Mouse (Mus musculus): ENCODE results near the gene Supt5. TPM values are rescaled to one million over a fixed set of nuclear protein-coding genes. Genes with fewer than 3 reads are reported as not detected.

Supt5 gene
- polyA plus RNA-seq, 1 experiment = 126 TPM

- Histone ChIP-seq H3K4me1 (ENCODE audit: control insufficient read depth, insufficient read depth, low read length) (peaks cover 15% of the 10 kb centered on the region), H3K27me3 (ENCODE audit: control insufficient read depth, insufficient read depth, low read length) (no peaks in the 10 kb centered on the region), H3K27ac (ENCODE audit: control insufficient read depth, insufficient read depth, low read depth, low read length) (no peak overlapping the region), H3K4me3 (ENCODE audit: control insufficient read depth, low read depth, low read length) (no peak overlapping the region), H3K36me3 (ENCODE audit: control insufficient read depth, insufficient read depth, low read length) (no peaks in the 10 kb centered on the region; the same call in 1 of the 2 replicates)
- TF ChIP-seq POLR2A (IDR thresholded peaks at IDR 0.05; ENCODE audit: control insufficient read depth, low read depth, low read length) (no peak), CTCF (IDR thresholded peaks at IDR 0.05; ENCODE audit: control insufficient read depth, insufficient read depth, insufficient replicate concordance, low read depth, low read length) (no peak)
Measured at GRCm38 (mm10) chr7:28367663-28368275, 29.2 kb upstream of the Supt5 start.

- Histone ChIP-seq H3K27ac (ENCODE audit: control insufficient read depth, insufficient read depth, low read depth, low read length) (no peak overlapping the region), H3K4me3 (ENCODE audit: control insufficient read depth, low read depth, low read length) (no peak overlapping the region), H3K4me1 (ENCODE audit: control insufficient read depth, insufficient read depth, low read length) (no peaks in the 10 kb centered on the region), H3K36me3 (ENCODE audit: control insufficient read depth, insufficient read depth, low read length) (no peaks in the 10 kb centered on the region; the same call in 1 of the 2 replicates), H3K27me3 (ENCODE audit: control insufficient read depth, insufficient read depth, low read length) (no peaks in the 10 kb centered on the region)
- TF ChIP-seq POLR2A (IDR thresholded peaks at IDR 0.05; ENCODE audit: control insufficient read depth, low read depth, low read length) = no peak
- TF ChIP-seq CTCF (IDR thresholded peaks at IDR 0.05; ENCODE audit: control insufficient read depth, insufficient read depth, insufficient replicate concordance, low read depth, low read length) = no peak
Measured at GRCm38 (mm10) chr7:28362441-28363060, 24.0 kb upstream of the Supt5 start.

GRCm38 (mm10) chr7:28361647-28362341 is 23.2 kb upstream of the Supt5 start:
- H3K4me3 ChIP-seq (ENCODE audit: control insufficient read depth, low read depth, low read length) = no peak overlapping the region
- no peak for TF ChIP-seq POLR2A (IDR thresholded peaks at IDR 0.05; ENCODE audit: control insufficient read depth, low read depth, low read length)
- TF ChIP-seq CTCF (IDR thresholded peaks at IDR 0.05; ENCODE audit: control insufficient read depth, insufficient read depth, insufficient replicate concordance, low read depth, low read length) = no peak
- peaks cover 3% of the 10 kb centered on the region; the same call in 1 of the 2 replicates for H3K4me1 ChIP-seq (ENCODE audit: control insufficient read depth, insufficient read depth, low read length)
- H3K36me3 ChIP-seq (ENCODE audit: control insufficient read depth, insufficient read depth, low read length) = no peaks in the 10 kb centered on the region
- no peak overlapping the region for H3K27ac ChIP-seq (ENCODE audit: control insufficient read depth, insufficient read depth, low read depth, low read length)
- no peaks in the 10 kb centered on the region for H3K27me3 ChIP-seq (ENCODE audit: control insufficient read depth, insufficient read depth, low read length)

- no peak overlapping the region for H3K27ac ChIP-seq (ENCODE audit: control insufficient read depth, insufficient read depth, low read depth, low read length)
- no peaks in the 10 kb centered on the region for H3K36me3 ChIP-seq (ENCODE audit: control insufficient read depth, insufficient read depth, low read length)
- H3K4me3 ChIP-seq (ENCODE audit: control insufficient read depth, low read depth, low read length) = no peak overlapping the region
Measured at GRCm38 (mm10) chr7:28360291-28360690, 21.7 kb upstream of the Supt5 start.

GRCm38 (mm10) chr7:28359854-28360253 is 21.3 kb upstream of the Supt5 start:
- H3K4me3 ChIP-seq (ENCODE audit: control insufficient read depth, low read depth, low read length) = no peak overlapping the region
- TF ChIP-seq POLR2A (IDR thresholded peaks at IDR 0.05; ENCODE audit: control insufficient read depth, low read depth, low read length) (no peak), CTCF (IDR thresholded peaks at IDR 0.05; ENCODE audit: control insufficient read depth, insufficient read depth, insufficient replicate concordance, low read depth, low read length) (no peak)

More at GRCm38 (mm10) chr7:28360291-28360690, 21.7 kb upstream of the Supt5 start:
- TF ChIP-seq CTCF (IDR thresholded peaks at IDR 0.05; ENCODE audit: control insufficient read depth, insufficient read depth, insufficient replicate concordance, low read depth, low read length) (no peak), POLR2A (IDR thresholded peaks at IDR 0.05; ENCODE audit: control insufficient read depth, low read depth, low read length) (no peak)
- peaks cover 3% of the 10 kb centered on the region; the same call in 1 of the 2 replicates for H3K4me1 ChIP-seq (ENCODE audit: control insufficient read depth, insufficient read depth, low read length)
- H3K27me3 ChIP-seq (ENCODE audit: control insufficient read depth, insufficient read depth, low read length) = no peaks in the 10 kb centered on the region

GRCm38 (mm10) chr7:28358431-28358830 is 19.9 kb upstream of the Supt5 start:
- TF ChIP-seq POLR2A (IDR thresholded peaks at IDR 0.05; ENCODE audit: control insufficient read depth, low read depth, low read length) = no peak
- TF ChIP-seq CTCF (IDR thresholded peaks at IDR 0.05; ENCODE audit: control insufficient read depth, insufficient read depth, insufficient replicate concordance, low read depth, low read length) = no peak
- Histone ChIP-seq H3K36me3 (ENCODE audit: control insufficient read depth, insufficient read depth, low read length) (no peaks in the 10 kb centered on the region), H3K27ac (ENCODE audit: control insufficient read depth, insufficient read depth, low read depth, low read length) (no peak overlapping the region), H3K27me3 (ENCODE audit: control insufficient read depth, insufficient read depth, low read length) (no peaks in the 10 kb centered on the region), H3K4me3 (ENCODE audit: control insufficient read depth, low read depth, low read length) (no peak overlapping the region), H3K4me1 (ENCODE audit: control insufficient read depth, insufficient read depth, low read length) (peaks cover 3% of the 10 kb centered on the region; the same call in 1 of the 2 replicates)

More at GRCm38 (mm10) chr7:28359854-28360253, 21.3 kb upstream of the Supt5 start:
- Histone ChIP-seq H3K36me3 (ENCODE audit: control insufficient read depth, insufficient read depth, low read length) (no peaks in the 10 kb centered on the region), H3K4me1 (ENCODE audit: control insufficient read depth, insufficient read depth, low read length) (peaks cover 3% of the 10 kb centered on the region; the same call in 1 of the 2 replicates), H3K27me3 (ENCODE audit: control insufficient read depth, insufficient read depth, low read length) (no peaks in the 10 kb centered on the region), H3K27ac (ENCODE audit: control insufficient read depth, insufficient read depth, low read depth, low read length) (no peak overlapping the region)

GRCm38 (mm10) chr7:28357984-28358383 is 19.4 kb upstream of the Supt5 start:
- no peak overlapping the region for H3K4me3 ChIP-seq (ENCODE audit: control insufficient read depth, low read depth, low read length)
- peaks cover 3% of the 10 kb centered on the region; the same call in 1 of the 2 replicates for H3K4me1 ChIP-seq (ENCODE audit: control insufficient read depth, insufficient read depth, low read length)
- no peak for TF ChIP-seq CTCF (IDR thresholded peaks at IDR 0.05; ENCODE audit: control insufficient read depth, insufficient read depth, insufficient replicate concordance, low read depth, low read length)
- TF ChIP-seq POLR2A (IDR thresholded peaks at IDR 0.05; ENCODE audit: control insufficient read depth, low read depth, low read length) = no peak
- H3K27me3 ChIP-seq (ENCODE audit: control insufficient read depth, insufficient read depth, low read length) = no peaks in the 10 kb centered on the region
- H3K36me3 ChIP-seq (ENCODE audit: control insufficient read depth, insufficient read depth, low read length) = no peaks in the 10 kb centered on the region; the same call in 1 of the 2 replicates
- peak overlapping the region; percentile 45; the same call in 1 of the 2 replicates for H3K27ac ChIP-seq (ENCODE audit: control insufficient read depth, insufficient read depth, low read depth, low read length)

Measured in testis, adult 2 months (tissue).